Mouse (Mus musculus) central nervous system, embryonic 18 days (tissue): Measurements from ENCODE around the gene Arhgap31. TPM values are rescaled to one million over a fixed set of nuclear protein-coding genes. Genes with fewer than 3 reads are reported as not detected.

ENCODE experiments used
- polyA plus RNA-seq: library from polyadenylated mRNA; depleted of rRNA; stranded (reverse); fragments of >200 nt; gene quantifications from 2 replicates; pipeline ENCODE4 v1.2.3, GENCODE M21; 2012; rRNA removed

Arhgap31 gene
- 4.1 and 4.5 TPM in 2 replicates for polyA plus RNA-seq

GRCm38 (mm10) chr16:38712581-38713403 lies at the start of gene Arhgap31:
Gene Arhgap31 (minus strand): TSS chr16:38713274.

GRCm38 (mm10) chr16:38742113-38742658 lies 29.1 kb upstream of the Arhgap31 start, which contains the start of gene B4galt4:
Gene B4galt4 (plus strand): TSS chr16:38742264.

GRCm38 (mm10) chr16:38558221-38558748 lies 154.8 kb downstream of the Arhgap31 start, which contains the start of gene Tmem39a:
Gene Tmem39a (plus strand): TSS chr16:38558698.

GRCm38 (mm10) chr16:38549479-38550396 lies 163.3 kb downstream of the Arhgap31 start, which contains the start of gene Poglut1:
Gene Poglut1 (minus strand): TSS chr16:38550258.

Other genes with a start within 250 kb of the Arhgap31 start
- gene Timmdc1, start 190.6 kb downstream of the Arhgap31 start, polyA plus RNA-seq: 16.5 and 18.9 TPM in 2 replicates
- gene Poglut1, start 163.0 kb downstream of the Arhgap31 start, polyA plus RNA-seq: 53.7 and 56.0 TPM in 2 replicates
- 56.6 and 61.0 TPM in 2 replicates for gene Tmem39a, start 154.6 kb downstream of the Arhgap31 start, polyA plus RNA-seq
- 21.4 and 21.6 TPM in 2 replicates for gene B4galt4, start 29.0 kb upstream of the Arhgap31 start, polyA plus RNA-seq
- gene Upk1b, start 87.1 kb upstream of the Arhgap31 start, polyA plus RNA-seq: 0.40 and 1.5 TPM in 2 replicates
- gene 4930435E12Rik, start 115.5 kb upstream of the Arhgap31 start, polyA plus RNA-seq: not detected in 2 replicates
- 6.9 TPM in 2 replicates for gene Igsf11, start 179.4 kb upstream of the Arhgap31 start, polyA plus RNA-seq